Mouse (Mus musculus): ENCODE data around the gene Ltbp1.
A peak's percentile ranks its signal among the peaks of the same experiment; 100 is the strongest.

Ltbp1 gene

GRCm38 (mm10) chr17:75005281-75005684 lies at the start of gene Ltbp1:
Ltbp1 (plus strand) TSS chr17:75005568.
- peak; percentile 23 to 66 for DNase-seq (ENCODE audit: low spot score in 2 of 2)

GRCm38 (mm10) chr17:74959481-74960245 lies 45.7 kb upstream of the Ltbp1 start:
- DNase-seq (ENCODE audit: low spot score in 2 of 2): no peak

- DNase-seq (ENCODE audit: low spot score in 2 of 2): no peak
These were observed 42.1 kb upstream of the Ltbp1 start for GRCm38 (mm10) chr17:74963222-74963621.

- no peak for DNase-seq (ENCODE audit: low spot score in 2 of 2)
These were observed 41.5 kb upstream of the Ltbp1 start for GRCm38 (mm10) chr17:74963861-74964260.

- DNase-seq (ENCODE audit: low spot score in 2 of 2): no peak
These were observed 38.0 kb upstream of the Ltbp1 start for GRCm38 (mm10) chr17:74967298-74967848.

GRCm38 (mm10) chr17:74968152-74968712 lies 37.1 kb upstream of the Ltbp1 start:
- DNase-seq (ENCODE audit: low spot score in 2 of 2): no peak

GRCm38 (mm10) chr17:74968738-74969271 lies 36.6 kb upstream of the Ltbp1 start:
- DNase-seq (ENCODE audit: low spot score in 2 of 2): no peak

GRCm38 (mm10) chr17:74975192-74975591 lies 30.2 kb upstream of the Ltbp1 start:
- DNase-seq (ENCODE audit: low spot score in 2 of 2): no peak

- no peak for DNase-seq (ENCODE audit: low spot score in 2 of 2)
These were observed 29.0 kb upstream of the Ltbp1 start for GRCm38 (mm10) chr17:74976167-74976985.

GRCm38 (mm10) chr17:74979767-74980166 lies 25.6 kb upstream of the Ltbp1 start:
- DNase-seq (ENCODE audit: low spot score in 2 of 2): no peak

GRCm38 (mm10) chr17:74981703-74982102 lies 23.7 kb upstream of the Ltbp1 start:
- DNase-seq (ENCODE audit: low spot score in 2 of 2): no peak

- DNase-seq (ENCODE audit: low spot score in 2 of 2): no peak
These were observed 22.5 kb upstream of the Ltbp1 start for GRCm38 (mm10) chr17:74982880-74983279.

GRCm38 (mm10) chr17:74984071-74984470 lies 21.3 kb upstream of the Ltbp1 start:
- no peak for DNase-seq (ENCODE audit: low spot score in 2 of 2)

- no peak for DNase-seq (ENCODE audit: low spot score in 2 of 2)
These were observed 20.7 kb upstream of the Ltbp1 start for GRCm38 (mm10) chr17:74984681-74985080.

- DNase-seq (ENCODE audit: low spot score in 2 of 2): no peak
These were observed 18.3 kb upstream of the Ltbp1 start for GRCm38 (mm10) chr17:74987067-74987466.

- no peak for DNase-seq (ENCODE audit: low spot score in 2 of 2)
These were observed 15.7 kb upstream of the Ltbp1 start for GRCm38 (mm10) chr17:74989691-74990090.

GRCm38 (mm10) chr17:74990561-74990960 lies 14.8 kb upstream of the Ltbp1 start:
- DNase-seq (ENCODE audit: low spot score in 2 of 2): no peak

GRCm38 (mm10) chr17:74993726-74994581 lies 11.4 kb upstream of the Ltbp1 start:
- DNase-seq (ENCODE audit: low spot score in 2 of 2): no peak

- no peak for DNase-seq (ENCODE audit: low spot score in 2 of 2)
These were observed 10.8 kb upstream of the Ltbp1 start for GRCm38 (mm10) chr17:74994582-74994893.

- no peak for DNase-seq (ENCODE audit: low spot score in 2 of 2)
These were observed 10.1 kb upstream of the Ltbp1 start for GRCm38 (mm10) chr17:74995266-74995665.

GRCm38 (mm10) chr17:75000066-75000465 lies 5.3 kb upstream of the Ltbp1 start:
- DNase-seq (ENCODE audit: low spot score in 2 of 2): no peak

Data from spleen, postnatal 4 days (tissue).